Mouse (Mus musculus) left cerebral cortex, adult 2 months (tissue): ENCODE data around the gene Mical2. TPM values are rescaled to one million over a fixed set of nuclear protein-coding genes. Genes with fewer than 3 reads are reported as not detected.
A peak's percentile ranks its signal among the peaks of the same experiment; 100 is the strongest.

Experiments
- DNase-seq, 2 experiments: peaks; one replicate each; pipeline ENCODE4 v3.0.0; 2021 to 2022; ENCODE audit warnings: low spot score in 2 of 2, mixed read lengths in 1 of 2; ENCODE audit errors: extremely low spot score in 1 of 2
- H3K27ac ChIP-seq: fragments of 200-600 bp; 2 replicates; pipeline ENCODE4 v1.8.1; 2022
- H3K4me3 ChIP-seq: fragments of 200-600 bp; 2 replicates; pipeline ENCODE4 v1.8.1; 2022
- CTCF ChIP-seq: fragments of 200-600 bp; IDR thresholded peaks from 2 replicates; pipeline ENCODE4 v1.8.1; 2022; ENCODE audit warnings: antibody characterized with exemption, mild to moderate bottlenecking, moderate library complexity
- intact Hi-C: fragments of 180-260 bp; cut with DNase I; formaldehyde crosslinking; loops from one replicate; pipeline ENCODE4 v1.15.1; 2025
- total RNA-seq, 2 experiments: library from RNA; stranded (reverse); gene quantifications; 2 replicates each; pipeline ENCODE4 v1.2.3; 2021

Mical2 gene
- total RNA-seq, 2 experiments from 2014 or later: 652 to 703 TPM

- no peak for DNase-seq
- Histone ChIP-seq H3K4me3 (no peak overlapping the region), H3K27ac (no peak overlapping the region)
- no peak for TF ChIP-seq CTCF
- intact Hi-C loops: no loop called here
Observed at GRCm38 (mm10) chr7:112309289-112310016, 83.8 kb downstream of the Mical2 start.

- intact Hi-C loops: no loop called here
- Histone ChIP-seq H3K27ac (no peak overlapping the region), H3K4me3 (no peak overlapping the region)
- no peak for DNase-seq
- TF ChIP-seq CTCF: no peak
Observed at GRCm38 (mm10) chr7:112310017-112310360, 84.3 kb downstream of the Mical2 start.

- no peak for DNase-seq
- TF ChIP-seq CTCF: no peak
- Histone ChIP-seq H3K4me3 (no peak overlapping the region), H3K27ac (no peak overlapping the region; the same call in 1 of the 2 replicates)
- intact Hi-C loops: no loop called here
Observed at GRCm38 (mm10) chr7:112313211-112313610, 87.6 kb downstream of the Mical2 start.

- TF ChIP-seq CTCF: no peak
- Histone ChIP-seq H3K27ac (peak overlapping the region; percentile 32; the same call in 1 of the 2 replicates), H3K4me3 (no peak overlapping the region)
- intact Hi-C loops: no loop called here
- no peak for DNase-seq
Observed at GRCm38 (mm10) chr7:112313670-112314069, 88.0 kb downstream of the Mical2 start.

GRCm38 (mm10) chr7:112316239-112316638 lies 90.6 kb downstream of the Mical2 start:
- no peak overlapping the region for H3K4me3 ChIP-seq
- TF ChIP-seq CTCF: no peak
- DNase-seq: peak; percentile 56 to 85
- H3K27ac ChIP-seq: peak overlapping the region; percentile 74
- intact Hi-C loops: loop anchor here (1.0 kb wide), 2 partner anchors 20 to 77 kb away; no protein-coding TSS in a partner anchor

GRCm38 (mm10) chr7:112317491-112317890 lies 91.8 kb downstream of the Mical2 start:
- no peak for DNase-seq
- no peak overlapping the region for H3K4me3 ChIP-seq
- no peak for TF ChIP-seq CTCF
- peak overlapping the region; percentile 74; the same call in 1 of the 2 replicates for H3K27ac ChIP-seq
- intact Hi-C loops: no loop called here

- H3K4me3 ChIP-seq: no peak overlapping the region
- no peak for TF ChIP-seq CTCF
- intact Hi-C loops: no loop called here
- H3K27ac ChIP-seq: no peak overlapping the region; the same call in 1 of the 2 replicates
- no peak for DNase-seq
Observed at GRCm38 (mm10) chr7:112318306-112318705, 92.7 kb downstream of the Mical2 start.

- intact Hi-C loops: no loop called here
- TF ChIP-seq CTCF: no peak
- H3K27ac ChIP-seq: peak overlapping the region; percentile 44
Observed at GRCm38 (mm10) chr7:112319419-112319818, 93.8 kb downstream of the Mical2 start.

GRCm38 (mm10) chr7:112320052-112320730 lies 94.5 kb downstream of the Mical2 start:
- Histone ChIP-seq H3K4me3 (no peak overlapping the region), H3K27ac (peak overlapping the region; percentile 44; the same call in 1 of the 2 replicates)
- no peak for DNase-seq
- intact Hi-C loops: no loop called here
- TF ChIP-seq CTCF: no peak

More at GRCm38 (mm10) chr7:112319419-112319818, 93.8 kb downstream of the Mical2 start:
- no peak overlapping the region for H3K4me3 ChIP-seq
- DNase-seq: no peak

GRCm38 (mm10) chr7:112321798-112322794 lies 96.4 kb downstream of the Mical2 start:
- Histone ChIP-seq H3K27ac (no peak overlapping the region), H3K4me3 (no peak overlapping the region)
- DNase-seq: no peak
- TF ChIP-seq CTCF: no peak
- intact Hi-C loops: no loop called here

GRCm38 (mm10) chr7:112324577-112324976 lies 98.9 kb downstream of the Mical2 start:
- DNase-seq: no peak
- TF ChIP-seq CTCF: no peak
- intact Hi-C loops: no loop called here
- no peak overlapping the region; the same call in 1 of the 2 replicates for H3K27ac ChIP-seq
- H3K4me3 ChIP-seq: no peak overlapping the region
